Mouse (Mus musculus) hindbrain, embryonic 15.5 days (tissue): ENCODE measurements at regions not wholly inside any gene's neighbourhood (a gene's known extent, or its start where the extent isn't known, plus 50 kb on each side); places are given as distances from the start of the nearest gene placed in this dataset.

Source experiments
- ATAC-seq: fragments of 200-750 bp; cut with Nextera tagmentation; 2 replicates; pipeline ENCODE4 v1.8.0; 2017; ENCODE audit warnings: low read depth, moderate number of reproducible peaks, moderate TSS enrichment; ENCODE audit not compliant: low FRiP score
- H3K27ac ChIP-seq: fragments of 300-500 bp; sonication (generic); replicated peaks from 2 replicates; pipeline ENCODE4 v1.5.1; 2015; ENCODE audit warnings: mild to moderate bottlenecking, inconsistent platforms
- H3K27me3 ChIP-seq: fragments of 300-500 bp; sonication (generic); 2 replicates; pipeline ENCODE4 v1.6.1; 2015; ENCODE audit warnings: control low read depth, inconsistent platforms
- H3K36me3 ChIP-seq: fragments of 300-500 bp; sonication (generic); 2 replicates; pipeline ENCODE4 v1.6.1; 2015; ENCODE audit warnings: control low read depth, inconsistent platforms
- H3K4me1 ChIP-seq: fragments of 300-500 bp; sonication (generic); replicated peaks from 2 replicates; pipeline ENCODE4 v1.6.1; 2015; ENCODE audit warnings: control low read depth, inconsistent platforms
- H3K4me2 ChIP-seq: fragments of 300-500 bp; sonication (generic); 2 replicates; pipeline ENCODE4 v1.6.1; 2015; ENCODE audit warnings: moderate library complexity, mild to moderate bottlenecking, inconsistent platforms
- H3K4me3 ChIP-seq: fragments of 300-500 bp; sonication (generic); 2 replicates; pipeline ENCODE4 v1.5.1; 2015; ENCODE audit warnings: mild to moderate bottlenecking, inconsistent platforms
- H3K9ac ChIP-seq: fragments of 300-500 bp; sonication (generic); 2 replicates; pipeline ENCODE4 v1.6.1; 2015; ENCODE audit warnings: inconsistent platforms
- H3K9me3 ChIP-seq: fragments of 300-500 bp; sonication (generic); 2 replicates; pipeline ENCODE4 v1.6.1; 2016; ENCODE audit warnings: control low read depth, inconsistent platforms
- WGBS: fragments of 180-500 bp; shearing (Covaris S2); methylation state at CpG from one replicate; pipeline ENCODE4 v1.1.7; 2015; 5-methylcytosine and 5-hydroxymethylcytosine counted together

GRCm38 (mm10) chr1:27169278-27169677 lies 482.0 kb upstream of the 4931408C20Rik start:
- H3K9ac ChIP-seq = no peak overlapping the region
- peak; percentile 66; the same call in 1 of the 2 replicates for ATAC-seq
- H3K4me1 ChIP-seq = no peaks in the 10 kb centered on the region
- no peak overlapping the region for H3K4me2 ChIP-seq
- H3K9me3 ChIP-seq = no peaks in the 10 kb centered on the region
- H3K27ac ChIP-seq = no peak overlapping the region
- no peaks in the 10 kb centered on the region for H3K36me3 ChIP-seq
- WGBS = 61% methylated on average over 4 of the region's 4 CpGs
- H3K27me3 ChIP-seq = no peaks in the 10 kb centered on the region
- no peak overlapping the region for H3K4me3 ChIP-seq
